Mouse (Mus musculus) neural tube, embryonic 15.5 days (tissue): ENCODE results near the gene Lss. TPM values are rescaled to one million over a fixed set of nuclear protein-coding genes. Genes with fewer than 3 reads are reported as not detected.

Experiments
- ATAC-seq: fragments of 200-750 bp; cut with Nextera tagmentation; 2 replicates; pipeline ENCODE4 v1.8.0; 2017; ENCODE audit warnings: mild to moderate bottlenecking, moderate TSS enrichment, moderate library complexity; ENCODE audit not compliant: low FRiP score
- H3K27ac ChIP-seq: fragments of 300-500 bp; sonication (generic); replicated peaks from 2 replicates; pipeline ENCODE4 v1.5.1; 2015; ENCODE audit warnings: mild to moderate bottlenecking, inconsistent platforms
- H3K27me3 ChIP-seq: fragments of 300-500 bp; sonication (generic); replicated peaks from 2 replicates; pipeline ENCODE4 v1.6.1; 2015; ENCODE audit warnings: inconsistent platforms
- H3K36me3 ChIP-seq: fragments of 300-500 bp; sonication (generic); 2 replicates; pipeline ENCODE4 v1.6.1; 2015; ENCODE audit warnings: inconsistent platforms
- H3K4me1 ChIP-seq: fragments of 300-500 bp; sonication (generic); 2 replicates; pipeline ENCODE4 v1.6.1; 2015; ENCODE audit warnings: inconsistent platforms
- H3K4me2 ChIP-seq: fragments of 300-500 bp; sonication (generic); 2 replicates; pipeline ENCODE4 v1.6.1; 2015; ENCODE audit warnings: inconsistent platforms, mild to moderate bottlenecking, moderate library complexity
- H3K4me3 ChIP-seq: fragments of 300-500 bp; sonication (generic); replicated peaks from 2 replicates; pipeline ENCODE4 v1.5.1; 2015; ENCODE audit warnings: mild to moderate bottlenecking, inconsistent platforms
- H3K9ac ChIP-seq: fragments of 300-500 bp; sonication (generic); replicated peaks from 2 replicates; pipeline ENCODE4 v1.6.1; 2015; ENCODE audit warnings: mild to moderate bottlenecking, inconsistent platforms
- H3K9me3 ChIP-seq: fragments of 300-500 bp; sonication (generic); replicated peaks from 2 replicates; pipeline ENCODE4 v1.6.1; 2016; ENCODE audit warnings: inconsistent platforms
- WGBS: fragments of 180-500 bp; shearing (Covaris S2); methylation state at CpG from one replicate; pipeline ENCODE4 v1.1.7; 2015; ENCODE audit warnings: mixed read lengths; 5-methylcytosine and 5-hydroxymethylcytosine counted together
- polyA plus RNA-seq: library from polyadenylated mRNA; unstranded; fragments of >200 nt; fragmentation: Nextera tagmentation; extraction: Ambion mirVana; gene quantifications from 2 replicates; pipeline ENCODE4 v1.2.1, GENCODE M21; 2015

Lss gene
- polyA plus RNA-seq, 1 experiment from 2014 or later = 45.0 TPM

DNA sequence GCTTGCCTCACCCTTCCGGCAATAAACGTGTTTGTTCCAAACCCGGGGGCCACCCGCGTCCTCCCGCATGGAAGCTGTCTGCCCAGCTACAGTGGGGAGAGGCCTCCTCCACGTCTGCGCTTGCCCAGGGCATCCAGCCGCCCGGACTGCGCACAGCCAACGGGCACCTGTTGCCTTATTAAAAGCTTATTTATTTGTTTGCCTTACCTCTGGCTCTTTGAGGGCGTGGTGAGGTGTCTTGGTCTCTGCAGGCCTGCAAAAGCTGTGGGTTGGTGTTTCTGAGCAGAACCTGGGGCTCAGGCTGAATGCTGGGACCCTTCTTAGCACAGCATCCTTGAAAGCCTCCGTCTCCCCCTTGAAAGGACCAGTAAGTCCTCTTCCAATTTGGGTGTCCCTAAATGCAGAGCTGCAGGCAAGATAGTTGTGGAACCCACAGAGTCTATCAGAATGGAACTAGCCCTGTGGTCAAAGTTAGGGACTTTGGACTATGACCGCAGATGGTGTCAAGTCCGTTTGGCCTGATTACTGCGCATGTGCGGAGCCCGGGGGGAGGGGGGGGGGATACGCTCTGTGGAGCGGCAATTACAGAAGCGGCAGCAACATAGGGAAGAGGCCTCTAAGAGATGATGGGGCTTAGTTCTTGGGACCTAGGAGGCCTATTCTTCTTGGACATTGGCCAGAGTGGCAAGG lies 38.8 kb downstream of the Lss start:
- ATAC-seq = no peak
- Histone ChIP-seq H3K4me2 (no peak overlapping the region), H3K9me3 (no peaks in the 10 kb centered on the region), H3K27me3 (no peaks in the 10 kb centered on the region), H3K27ac (no peak overlapping the region), H3K9ac (no peak overlapping the region), H3K4me3 (no peak overlapping the region), H3K4me1 (no peaks in the 10 kb centered on the region), H3K36me3 (no peaks in the 10 kb centered on the region)
- WGBS = 90% methylated on average over 22 of the region's 22 CpGs

DNA sequence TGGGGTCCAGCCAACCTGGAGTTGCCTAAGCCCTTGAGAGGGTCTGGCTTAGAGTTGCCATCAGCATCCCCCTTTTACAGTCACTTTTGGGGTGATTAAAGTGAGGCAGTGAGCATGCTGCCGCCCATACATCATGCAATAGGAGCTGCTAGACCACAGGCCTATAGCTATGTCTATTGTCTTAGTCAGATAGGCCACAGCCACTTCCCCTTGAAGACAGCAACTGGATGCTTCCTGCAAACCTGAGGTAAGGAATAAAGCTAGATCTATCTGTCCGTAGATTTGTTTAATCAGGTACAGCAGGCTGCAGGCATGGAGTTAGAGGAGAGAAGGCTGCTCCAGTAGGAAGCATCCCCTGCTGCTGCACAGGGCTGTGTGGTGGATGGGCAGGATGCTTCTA lies 39.7 kb downstream of the Lss start:
- Histone ChIP-seq H3K27ac (no peak overlapping the region), H3K27me3 (no peaks in the 10 kb centered on the region), H3K36me3 (no peaks in the 10 kb centered on the region), H3K9ac (no peak overlapping the region), H3K4me2 (no peak overlapping the region), H3K9me3 (no peaks in the 10 kb centered on the region), H3K4me1 (no peaks in the 10 kb centered on the region), H3K4me3 (no peak overlapping the region)
- no peak for ATAC-seq
- WGBS = 74% methylated on average over 2 of the region's 2 CpGs

DNA sequence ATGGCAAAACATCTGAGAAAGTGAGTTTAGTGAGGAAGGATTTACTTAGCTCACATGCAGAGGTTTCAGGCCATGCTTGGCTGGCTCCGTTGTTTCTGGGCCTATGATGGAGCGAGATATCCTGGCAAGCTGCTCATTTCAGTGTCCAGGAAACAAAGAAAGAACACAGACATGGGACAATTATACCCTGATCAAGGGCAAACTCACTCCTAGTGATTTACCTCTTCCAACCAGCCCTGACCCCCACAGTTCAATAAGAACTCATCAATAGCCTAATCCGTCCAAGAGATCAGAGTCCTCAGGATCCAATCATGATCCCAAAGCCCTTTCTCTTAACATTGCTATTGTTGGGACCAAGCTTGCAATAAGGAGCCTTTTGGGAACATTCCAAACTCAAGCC lies 40.8 kb downstream of the Lss start:
- Histone ChIP-seq H3K9me3 (no peaks in the 10 kb centered on the region), H3K27ac (no peak overlapping the region), H3K36me3 (no peaks in the 10 kb centered on the region), H3K4me1 (no peaks in the 10 kb centered on the region), H3K27me3 (no peaks in the 10 kb centered on the region), H3K9ac (no peak overlapping the region), H3K4me2 (no peak overlapping the region), H3K4me3 (no peak overlapping the region)
- WGBS = 70% methylated on average over 3 of the region's 3 CpGs
- no peak for ATAC-seq

DNA sequence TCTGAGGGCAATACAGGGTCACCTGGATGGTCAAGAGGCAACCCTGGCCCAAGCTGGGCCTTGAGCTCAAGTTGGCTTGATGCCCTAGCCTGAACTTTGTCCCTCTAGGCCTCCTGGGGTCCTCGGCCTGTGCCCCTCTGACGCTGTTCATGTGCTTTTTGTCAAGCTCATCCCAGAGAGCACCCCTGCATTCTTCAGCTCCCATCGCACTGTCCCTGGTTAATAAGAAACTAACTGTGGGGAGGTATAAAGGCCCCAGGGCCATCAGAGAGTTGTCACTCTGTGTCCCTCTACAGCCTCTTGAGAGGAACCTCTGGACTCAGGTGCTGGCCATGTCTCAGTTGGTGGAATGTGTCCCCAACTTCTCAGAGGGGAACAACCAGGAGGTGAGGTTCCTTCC lies 44.0 kb downstream of the Lss start, which contains the start of gene Ftcd:
Gene Ftcd, plus strand, starts transcription at position 275 of the 400 bp plus-strand sequence.
- Histone ChIP-seq H3K4me1 (no peaks in the 10 kb centered on the region), H3K4me3 (no peak within 1 kb of the TSS), H3K36me3 (no peaks in the 10 kb centered on the region), H3K27me3 (no peaks in the 10 kb centered on the region), H3K27ac (no peak within 1 kb of the TSS), H3K9me3 (no peaks in the 10 kb centered on the region), H3K9ac (no peak within 1 kb of the TSS), H3K4me2 (no peak within 1 kb of the TSS)
- ATAC-seq = no peak
- 66% methylated on average over 3 of the region's 3 CpGs for WGBS

DNA sequence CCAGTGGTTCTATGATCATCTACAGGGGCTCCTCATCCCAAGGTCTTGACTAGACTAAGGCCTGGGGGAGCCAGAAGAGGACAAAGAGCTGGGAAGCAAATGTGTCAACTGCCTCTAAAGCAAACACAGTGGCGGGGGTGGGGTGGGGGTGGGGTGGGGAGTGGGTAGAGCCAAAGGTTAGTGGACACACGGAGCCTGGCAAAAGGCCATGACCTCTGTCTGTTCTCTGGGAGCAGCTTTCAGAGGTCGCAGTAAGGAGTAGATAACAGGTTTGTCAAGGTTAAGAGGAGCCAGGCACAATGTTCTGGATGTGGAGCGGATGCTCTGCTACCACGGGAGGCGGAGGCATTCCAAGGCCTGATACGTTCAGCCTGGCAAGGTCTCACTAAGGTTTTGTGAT lies 45.5 kb downstream of the Lss start:
- Histone ChIP-seq H3K9me3 (no peaks in the 10 kb centered on the region), H3K4me1 (no peaks in the 10 kb centered on the region), H3K4me2 (no peak overlapping the region), H3K4me3 (no peak overlapping the region), H3K27ac (no peak overlapping the region), H3K36me3 (no peaks in the 10 kb centered on the region), H3K9ac (no peak overlapping the region), H3K27me3 (no peaks in the 10 kb centered on the region)
- 85% methylated on average over 7 of the region's 7 CpGs for WGBS
- no peak for ATAC-seq

DNA sequence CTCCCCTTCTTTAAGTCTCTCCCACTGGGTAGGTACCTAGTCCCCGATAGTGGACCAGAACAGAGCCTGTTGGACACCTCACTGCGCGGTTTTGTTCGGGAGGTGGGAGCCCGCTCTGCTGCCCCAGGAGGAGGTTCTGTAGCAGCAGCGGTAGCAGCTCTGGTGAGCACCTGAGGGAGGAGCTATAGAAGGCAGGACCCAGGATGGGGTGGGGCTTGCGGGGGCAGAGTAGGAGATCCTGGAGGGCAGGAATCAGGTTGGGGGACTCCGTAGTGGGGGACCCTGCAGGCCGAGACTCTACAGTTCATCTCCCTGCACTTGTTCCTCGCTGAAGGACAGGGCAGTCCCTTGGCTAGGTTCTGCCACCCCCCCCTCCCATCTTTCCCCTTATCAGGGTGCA lies 52.8 kb downstream of the Lss start:
- H3K27me3 ChIP-seq = no peaks in the 10 kb centered on the region
- peaks cover 2% of the 10 kb centered on the region; the same call in 1 of the 2 replicates for H3K4me1 ChIP-seq
- H3K9ac ChIP-seq = no peak overlapping the region
- no peaks in the 10 kb centered on the region for H3K36me3 ChIP-seq
- H3K4me3 ChIP-seq = no peak overlapping the region
- H3K9me3 ChIP-seq = no peaks in the 10 kb centered on the region
- WGBS = 16% methylated on average over 10 of the region's 10 CpGs
- ATAC-seq = no peak
- peak overlapping the region; percentile 34 for H3K4me2 ChIP-seq
- no peak overlapping the region for H3K27ac ChIP-seq

DNA sequence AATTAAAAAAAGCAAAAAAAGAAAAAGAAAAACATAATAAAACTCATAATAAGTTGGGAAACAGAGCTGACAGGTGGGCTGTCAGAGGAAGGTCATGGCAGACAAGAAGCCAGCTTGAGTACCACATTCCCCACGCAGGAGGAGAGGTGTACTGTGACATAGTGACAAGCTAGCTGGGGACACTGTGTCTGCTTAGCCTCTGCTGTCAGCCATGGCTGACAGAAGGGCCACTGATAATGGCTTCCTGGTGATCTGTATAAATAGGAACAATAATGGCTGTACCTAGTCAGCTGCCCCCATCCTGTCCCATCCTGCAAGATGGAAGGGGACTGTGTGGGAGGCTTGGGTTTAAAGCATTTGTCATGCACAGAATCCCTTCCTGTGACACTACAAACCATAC lies 54.8 kb downstream of the Lss start:
- H3K4me3 ChIP-seq = no peak overlapping the region
- H3K27ac ChIP-seq = no peak overlapping the region
- H3K4me2 ChIP-seq = no peak overlapping the region
- H3K36me3 ChIP-seq = no peaks in the 10 kb centered on the region
- no peaks in the 10 kb centered on the region for H3K9me3 ChIP-seq
- WGBS = 74% methylated on average over 1 of the region's 1 CpGs
- no peaks in the 10 kb centered on the region for H3K27me3 ChIP-seq
- H3K4me1 ChIP-seq = peaks cover 2% of the 10 kb centered on the region; the same call in 1 of the 2 replicates
- H3K9ac ChIP-seq = no peak overlapping the region
- no peak for ATAC-seq

DNA sequence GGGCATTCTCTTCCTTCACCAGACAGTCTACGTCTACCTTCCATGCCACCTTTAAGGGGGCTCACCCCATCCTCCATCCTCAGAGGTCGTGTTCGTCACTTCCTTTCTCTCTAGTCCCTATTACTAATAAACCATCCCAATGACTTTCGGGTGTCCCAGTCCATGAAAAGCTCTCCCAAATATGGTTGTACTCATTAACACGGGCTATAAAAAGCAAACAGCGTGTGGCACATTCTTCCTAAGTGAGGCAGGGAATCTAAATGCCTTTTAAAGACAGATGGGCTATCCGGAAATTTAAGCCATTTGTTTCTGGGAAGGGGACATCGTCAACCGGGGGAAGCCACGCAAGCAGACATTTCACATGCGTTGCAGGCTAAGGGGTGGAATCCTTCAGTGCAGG lies 58.8 kb downstream of the Lss start:
- WGBS = 47% methylated on average over 11 of the region's 11 CpGs
- Histone ChIP-seq H3K36me3 (no peaks in the 10 kb centered on the region), H3K9ac (no peak overlapping the region), H3K4me2 (no peak overlapping the region), H3K9me3 (no peaks in the 10 kb centered on the region), H3K27me3 (no peaks in the 10 kb centered on the region), H3K4me1 (no peaks in the 10 kb centered on the region), H3K27ac (no peak overlapping the region), H3K4me3 (no peak overlapping the region)
- ATAC-seq = no peak

DNA sequence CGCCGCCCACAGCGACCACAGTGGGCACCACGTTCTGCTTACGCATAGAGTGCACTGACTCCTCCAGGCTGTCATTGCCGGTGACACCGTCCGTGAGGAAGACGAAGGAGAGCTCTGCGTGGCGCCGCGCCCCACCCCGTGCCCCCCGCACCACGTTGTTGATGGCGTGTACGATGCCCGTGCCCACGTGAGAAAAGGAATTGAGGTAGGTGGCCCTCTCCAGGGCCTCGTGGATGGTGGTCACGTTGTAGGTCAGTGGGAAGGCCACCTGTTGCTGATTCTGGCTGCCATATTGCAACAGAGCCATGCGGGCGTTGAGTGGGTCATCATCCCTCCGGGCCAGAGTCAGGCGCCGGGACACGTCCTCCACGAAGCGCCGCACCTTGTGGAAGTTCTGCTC lies 65.0 kb downstream of the Lss start:
- WGBS = 94% methylated on average over 31 of the region's 31 CpGs
- no peaks in the 10 kb centered on the region for H3K9me3 ChIP-seq
- no peak overlapping the region for H3K4me2 ChIP-seq
- no peaks in the 10 kb centered on the region for H3K4me1 ChIP-seq
- no peak overlapping the region for H3K4me3 ChIP-seq
- no peak overlapping the region for H3K27ac ChIP-seq
- ATAC-seq = no peak
- no peaks in the 10 kb centered on the region for H3K27me3 ChIP-seq
- no peak overlapping the region for H3K9ac ChIP-seq
- no peaks in the 10 kb centered on the region for H3K36me3 ChIP-seq

DNA sequence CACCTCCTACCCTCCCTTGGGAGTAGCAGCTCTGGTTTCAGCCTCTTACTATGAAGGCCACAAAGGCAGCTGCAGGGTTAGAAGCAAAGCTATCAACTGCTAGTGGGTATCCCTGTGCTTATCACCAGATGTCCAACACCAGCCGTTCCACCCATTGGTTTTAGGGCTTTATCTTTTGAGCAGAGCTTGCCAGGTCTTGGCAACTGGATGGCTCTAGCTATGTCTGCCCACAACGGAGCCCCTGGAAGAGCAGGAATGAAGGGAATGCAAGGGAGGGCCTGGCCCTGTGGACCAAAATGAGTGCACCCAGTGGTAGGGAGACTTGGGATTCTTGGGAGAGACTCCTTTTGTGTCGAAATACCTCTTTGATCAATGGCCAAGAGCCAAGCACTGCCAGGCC lies 71.3 kb downstream of the Lss start:
- no peak overlapping the region for H3K27ac ChIP-seq
- H3K27me3 ChIP-seq = no peaks in the 10 kb centered on the region
- H3K4me3 ChIP-seq = no peak overlapping the region
- no peak for ATAC-seq
- H3K9ac ChIP-seq = no peak overlapping the region
- no peak overlapping the region for H3K4me2 ChIP-seq
- H3K9me3 ChIP-seq = no peaks in the 10 kb centered on the region
- WGBS = 81% methylated on average over 3 of the region's 3 CpGs
- H3K36me3 ChIP-seq = no peaks in the 10 kb centered on the region
- no peaks in the 10 kb centered on the region for H3K4me1 ChIP-seq
